Mouse (Mus musculus) liver, adult (tissue): ENCODE data around the gene Aqp6.

Source experiments
- GATA4 ChIP-seq: IDR thresholded peaks from 2 replicates; pipeline ENCODE4 v1.6.1; 2014; ENCODE audit warnings: mild to moderate bottlenecking, low read length; ENCODE audit not compliant: insufficient replicate concordance

Aqp6 gene

GRCm38 (mm10) chr15:99651984-99652872 lies 51.0 kb downstream of the Aqp6 start:
- no peak for TF ChIP-seq GATA4

- TF ChIP-seq GATA4, result no peak
Observed at GRCm38 (mm10) chr15:99653291-99653690, 52.1 kb downstream of the Aqp6 start.

GRCm38 (mm10) chr15:99653876-99654275 lies 52.7 kb downstream of the Aqp6 start:
- no peak for TF ChIP-seq GATA4
